Comparison of ENCODE assay signal across 8 mouse cellular contexts in genomic region chr13:100776056-100776419, GRCm38 (mm10). TPM values are rescaled to one million over a fixed set of nuclear protein-coding genes. Genes with fewer than 3 reads are reported as not detected.
DNase-seq lines count a peak whose midpoint lies in the region; ATAC-seq lines count a peak whose summit lies in the region.

No protein-coding gene starts in this region.

- peak overlapping the region; percentile 96 for H3K4me3 ChIP-seq in kidney, embryonic 14.5 days (ENCODE audit: low read length)
- H3K4me3 ChIP-seq in brown adipose tissue, adult 24 weeks (ENCODE audit: insufficient read depth, low read depth, low read length), result peak overlapping the region; percentile 65
- peak overlapping the region; percentile 88 for H3K4me3 ChIP-seq in hindbrain, embryonic 11.5 days (ENCODE audit: low read depth, low read length)
- peak overlapping the region; percentile 88 for H3K4me3 ChIP-seq in midbrain, embryonic 11.5 days (ENCODE audit: low read depth, low read length)

- H3K4me2 ChIP-seq in kidney, embryonic 14.5 days (replicated peaks; ENCODE audit: low read depth, low read length), result peak overlapping the region; percentile 87
- H3K4me2 ChIP-seq in hindbrain, embryonic 11.5 days (replicated peaks; ENCODE audit: low read depth, low read length), result peak overlapping the region; percentile 79
- peak overlapping the region; percentile 71 for H3K4me2 ChIP-seq in midbrain, embryonic 11.5 days

- H3K9ac ChIP-seq in kidney, embryonic 14.5 days (ENCODE audit: low read depth, low read length), result peak overlapping the region; percentile 83
- H3K9ac ChIP-seq in hindbrain, embryonic 11.5 days (ENCODE audit: low read depth, low read length), result peak overlapping the region; percentile 73; the same call in 1 of the 2 replicates
- peak overlapping the region; percentile 78 for H3K9ac ChIP-seq in midbrain, embryonic 11.5 days (ENCODE audit: low read length)

- 14% methylated on average over 8 of the region's 8 CpGs for WGBS in kidney, embryonic 14.5 days
- 20% methylated on average over 8 of the region's 8 CpGs for WGBS in hindbrain, embryonic 11.5 days
- 18% methylated on average over 8 of the region's 8 CpGs for WGBS in midbrain, embryonic 11.5 days

- no peaks in the 10 kb centered on the region for H3K9me3 ChIP-seq in kidney, embryonic 14.5 days (ENCODE audit: control insufficient read depth, low read length)
- no peaks in the 10 kb centered on the region for H3K9me3 ChIP-seq in hindbrain, embryonic 11.5 days (ENCODE audit: control insufficient read depth, low read length)
- H3K9me3 ChIP-seq in midbrain, embryonic 11.5 days (ENCODE audit: control insufficient read depth, low read length), result no peaks in the 10 kb centered on the region

- H3K4me1 ChIP-seq in kidney, embryonic 14.5 days (ENCODE audit: control insufficient read depth, insufficient read depth, low read length), result peaks cover 4% of the 10 kb centered on the region; the same call in 1 of the 2 replicates
- H3K4me1 ChIP-seq in brown adipose tissue, adult 24 weeks (ENCODE audit: control insufficient read depth, insufficient read depth, insufficient read length, low read length), result no peaks in the 10 kb centered on the region; the same call in 1 of the 2 replicates
- no peaks in the 10 kb centered on the region for H3K4me1 ChIP-seq in hindbrain, embryonic 11.5 days (replicated peaks; ENCODE audit: control insufficient read depth, insufficient read depth, low read length)
- peaks cover 11% of the 10 kb centered on the region for H3K4me1 ChIP-seq in midbrain, embryonic 11.5 days (ENCODE audit: control insufficient read depth, insufficient read depth, low read length)

- H3K36me3 ChIP-seq in kidney, embryonic 14.5 days (ENCODE audit: control insufficient read depth, insufficient read depth, low read length), result peaks cover 27% of the 10 kb centered on the region
- no peaks in the 10 kb centered on the region for H3K36me3 ChIP-seq in hindbrain, embryonic 11.5 days (ENCODE audit: control insufficient read depth, insufficient read depth, low read length)
- H3K36me3 ChIP-seq in midbrain, embryonic 11.5 days (ENCODE audit: control insufficient read depth, insufficient read depth, low read length), result peaks cover 7% of the 10 kb centered on the region

- DNase-seq in kidney, postnatal 25 days, result no peak
- no peak for DNase-seq in hindbrain, embryonic 11.5 days (ENCODE audit: low spot score)
- no peak for DNase-seq in midbrain, embryonic 11.5 days (ENCODE audit: low spot score, missing footprints)
- no peak for DNase-seq in MN1 (ENCODE audit: low spot score)
- no peak for DNase-seq in adrenal gland, adult (ENCODE audit: inconsistent age in 2 of 2, low spot score in 1 of 2)
- no peak for DNase-seq in gastrocnemius, postnatal 4 days (ENCODE audit: low spot score in 2 of 2)

- H3K27me3 ChIP-seq in kidney, embryonic 14.5 days (ENCODE audit: control insufficient read depth, insufficient read depth, low read length), result no peaks in the 10 kb centered on the region
- no peaks in the 10 kb centered on the region for H3K27me3 ChIP-seq in hindbrain, embryonic 11.5 days (ENCODE audit: control insufficient read depth, insufficient read depth, low read length)
- no peaks in the 10 kb centered on the region for H3K27me3 ChIP-seq in midbrain, embryonic 11.5 days (ENCODE audit: control insufficient read depth, insufficient read depth, low read length)

- H3K27ac ChIP-seq in kidney, embryonic 14.5 days (ENCODE audit: low read depth, low read length), result no peak overlapping the region
- H3K27ac ChIP-seq in brown adipose tissue, adult 24 weeks (replicated peaks; ENCODE audit: low read depth, low read length), result no peak overlapping the region
- H3K27ac ChIP-seq in hindbrain, embryonic 11.5 days (ENCODE audit: low read depth, low read length), result peak overlapping the region; percentile 19; the same call in 1 of the 2 replicates
- H3K27ac ChIP-seq in midbrain, embryonic 11.5 days (ENCODE audit: low read depth, low read length), result peak overlapping the region; percentile 36; the same call in 1 of the 2 replicates

- peak; percentile 17; the same call in 1 of the 2 replicates for ATAC-seq in kidney, embryonic 14.5 days (ENCODE audit: low FRiP score, low TSS enrichment)
- ATAC-seq in hindbrain, embryonic 11.5 days (ENCODE audit: low FRiP score), result no peak; the same call in 1 of the 2 replicates
- no peak for ATAC-seq in midbrain, embryonic 11.5 days (ENCODE audit: low FRiP score)

RNA-seq across cellular contexts. Expression of gene Cenph, which starts 0.3 kb away (rescaled TPM):
- polyA plus RNA-seq in kidney, embryonic 14.5 days (2014; fragmentation: Nextera tagmentation; extraction: Ambion mirVana), result 49.7 and 59.4 TPM in 2 replicates
- not detected in 2 replicates for polyA plus RNA-seq in brown adipose tissue, adult 24 weeks (2012; ENCODE audit: insufficient read depth, insufficient read length, missing spikeins)
- 46.6 and 48.0 TPM in 2 replicates for polyA plus RNA-seq in hindbrain, embryonic 11.5 days (2014; fragmentation: Nextera tagmentation; extraction: Ambion mirVana)
- 56.2 and 60.8 TPM in 2 replicates for polyA plus RNA-seq in midbrain, embryonic 11.5 days (2014; fragmentation: Nextera tagmentation; extraction: Ambion mirVana)
- total RNA-seq in gastrocnemius, postnatal 4 days (2021), result 1 to 10 TPM; 5.5 to 6.4 TPM

RNA-seq across cellular contexts. Expression of gene Ccnb1, which starts 10.3 kb away (rescaled TPM):
- 289 and 315 TPM in 2 replicates for polyA plus RNA-seq in kidney, embryonic 14.5 days (2014; fragmentation: Nextera tagmentation; extraction: Ambion mirVana)
- not detected in 2 replicates for polyA plus RNA-seq in brown adipose tissue, adult 24 weeks (2012; ENCODE audit: insufficient read depth, insufficient read length, missing spikeins)
- 322 and 345 TPM in 2 replicates for polyA plus RNA-seq in hindbrain, embryonic 11.5 days (2014; fragmentation: Nextera tagmentation; extraction: Ambion mirVana)
- polyA plus RNA-seq in midbrain, embryonic 11.5 days (2014; fragmentation: Nextera tagmentation; extraction: Ambion mirVana), result 415 and 420 TPM in 2 replicates
- 10 to 100 TPM; 25.4 to 29.3 TPM for total RNA-seq in gastrocnemius, postnatal 4 days (2021)

RNA-seq across cellular contexts. Expression of gene Mrps36, which starts 31.6 kb away (rescaled TPM):
- polyA plus RNA-seq in kidney, embryonic 14.5 days (2014; fragmentation: Nextera tagmentation; extraction: Ambion mirVana), result 171 and 182 TPM in 2 replicates
- 689 and 913 TPM in 2 replicates for polyA plus RNA-seq in brown adipose tissue, adult 24 weeks (2012; ENCODE audit: insufficient read depth, insufficient read length, missing spikeins)
- 135 and 139 TPM in 2 replicates for polyA plus RNA-seq in hindbrain, embryonic 11.5 days (2014; fragmentation: Nextera tagmentation; extraction: Ambion mirVana)
- polyA plus RNA-seq in midbrain, embryonic 11.5 days (2014; fragmentation: Nextera tagmentation; extraction: Ambion mirVana), result 143 and 153 TPM in 2 replicates
- total RNA-seq in gastrocnemius, postnatal 4 days (2021), result 10 to 100 TPM; 81.4 to 83.7 TPM

RNA-seq across cellular contexts. Expression of gene Cdk7, which starts 45.3 kb away (rescaled TPM):
- 111 and 112 TPM in 2 replicates for polyA plus RNA-seq in kidney, embryonic 14.5 days (2014; fragmentation: Nextera tagmentation; extraction: Ambion mirVana)
- polyA plus RNA-seq in brown adipose tissue, adult 24 weeks (2012; ENCODE audit: insufficient read depth, insufficient read length, missing spikeins), result 23.5 and 26.2 TPM in 2 replicates
- polyA plus RNA-seq in hindbrain, embryonic 11.5 days (2014; fragmentation: Nextera tagmentation; extraction: Ambion mirVana), result 78.0 TPM in 2 replicates
- polyA plus RNA-seq in midbrain, embryonic 11.5 days (2014; fragmentation: Nextera tagmentation; extraction: Ambion mirVana), result 66.3 and 68.4 TPM in 2 replicates
- total RNA-seq in gastrocnemius, postnatal 4 days (2021), result 10 to 100 TPM; 34.7 to 38.2 TPM

RNA-seq across cellular contexts. Expression of gene Slc30a5, which starts 57.2 kb away (rescaled TPM):
- polyA plus RNA-seq in kidney, embryonic 14.5 days (2014; fragmentation: Nextera tagmentation; extraction: Ambion mirVana), result 33.9 and 65.9 TPM in 2 replicates
- 16.9 and 29.9 TPM in 2 replicates for polyA plus RNA-seq in brown adipose tissue, adult 24 weeks (2012; ENCODE audit: insufficient read depth, insufficient read length, missing spikeins)
- 46.0 and 51.3 TPM in 2 replicates for polyA plus RNA-seq in hindbrain, embryonic 11.5 days (2014; fragmentation: Nextera tagmentation; extraction: Ambion mirVana)
- polyA plus RNA-seq in midbrain, embryonic 11.5 days (2014; fragmentation: Nextera tagmentation; extraction: Ambion mirVana), result 45.7 and 46.2 TPM in 2 replicates
- 10 to 100 TPM; 31.0 to 31.9 TPM for total RNA-seq in gastrocnemius, postnatal 4 days (2021)

Comparison
In these comparisons a context has a peak if more than half of its experiments do, and no peak if none do; other contexts are left out.
1. H3K27ac ChIP-seq: peak in hindbrain, embryonic 11.5 days (single experiment) and midbrain, embryonic 11.5 days (single experiment); none in kidney, embryonic 14.5 days (single experiment) and brown adipose tissue, adult 24 weeks (single experiment).
2. RNA of gene Cenph, which starts 0.3 kb away (polyA plus RNA-seq): 56.2 to 60.8 TPM in midbrain, embryonic 11.5 days, 49.7 to 59.4 TPM in kidney, embryonic 14.5 days and 46.6 to 48.0 TPM in hindbrain, embryonic 11.5 days; not detected in brown adipose tissue, adult 24 weeks; every median in the first group is over 10 times any median in the second.
3. RNA of gene Ccnb1, which starts 10.3 kb away (polyA plus RNA-seq): 415 to 420 TPM in midbrain, embryonic 11.5 days, 322 to 345 TPM in hindbrain, embryonic 11.5 days and 289 to 315 TPM in kidney, embryonic 14.5 days; not detected in brown adipose tissue, adult 24 weeks; every median in the first group is over 100 times any median in the second.
4. Peak in every context shown above with its lines, with median percentiles within 50 percentile points of each other: H3K4me2 ChIP-seq, H3K4me3 ChIP-seq and H3K9ac ChIP-seq.